Comparison of ENCODE assay signal across 8 mouse cellular contexts in the genomic region with DNA sequence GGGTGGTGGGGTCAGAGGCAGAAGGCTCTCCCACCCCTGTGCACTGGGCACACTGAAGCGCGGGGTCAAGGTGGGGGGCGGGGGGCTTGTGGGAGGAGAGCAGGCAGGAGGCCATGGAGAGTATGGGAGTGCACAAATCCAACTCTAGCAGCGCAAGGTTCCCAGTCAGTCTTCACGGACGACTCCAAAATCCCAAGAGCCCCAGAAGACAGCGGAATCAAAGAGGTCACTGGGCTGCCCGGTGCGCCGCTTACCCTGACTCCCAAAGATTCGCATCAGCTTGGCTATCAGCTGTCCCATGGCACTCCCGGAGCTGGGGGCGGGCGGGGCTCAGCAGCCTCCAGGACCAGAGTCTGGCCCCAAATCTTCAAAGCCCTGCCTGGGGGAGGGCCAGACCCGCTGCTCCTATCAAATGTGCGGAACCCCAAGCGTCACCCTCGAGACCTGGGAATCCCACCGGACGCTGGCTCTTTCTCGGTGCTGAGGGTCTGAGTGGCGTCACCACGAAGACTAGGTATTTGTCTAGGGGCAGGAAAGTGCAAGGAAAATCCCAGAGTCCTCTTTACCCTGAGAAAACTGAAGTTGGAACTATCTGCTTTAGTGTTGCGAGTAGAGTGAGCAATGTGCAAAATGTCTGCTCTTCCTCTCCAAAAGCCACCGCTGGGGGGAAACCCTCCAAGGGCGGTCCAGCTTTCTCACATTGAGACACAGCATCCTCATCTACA. TPM values are rescaled to one million over a fixed set of nuclear protein-coding genes. Genes with fewer than 3 reads are reported as not detected.
DNase-seq lines count a peak whose midpoint lies in the region; ATAC-seq and TF ChIP-seq lines count a peak whose summit lies in the region.

Gene Arl5c (minus strand): TSS at position 618 of the 725 bp plus-strand sequence.

- H3K27me3 ChIP-seq in testis, adult 2 months (ENCODE audit: control insufficient read depth, insufficient read depth, low read length), result peaks cover 2% of the 10 kb centered on the region; the same call in 1 of the 2 replicates
- H3K27me3 ChIP-seq in hindbrain, embryonic 10.5 days (ENCODE audit: insufficient read depth, poor library complexity, severe bottlenecking), result peaks cover 41% of the 10 kb centered on the region
- H3K27me3 ChIP-seq in liver, embryonic 13.5 days, result peaks cover 40% of the 10 kb centered on the region

- H3K4me2 ChIP-seq in liver, embryonic 13.5 days, result peak within 1 kb of the TSS; percentile 67

- no peak for TF ChIP-seq CTCF in testis, adult 2 months (IDR thresholded peaks at IDR 0.05; ENCODE audit: control insufficient read depth, insufficient read depth, insufficient replicate concordance, low read depth, low read length)
- TF ChIP-seq CTCF in embryonic fibroblast, embryonic 13.5 days (IDR thresholded peaks at IDR 0.05; ENCODE audit: borderline replicate concordance, insufficient read depth, low read length), result no peak

- no peak for DNase-seq in testis, postnatal 14 days (ENCODE audit: low spot score)
- peak; percentile 64 for DNase-seq in hindbrain, embryonic 10.5 days (ENCODE audit: low spot score)
- DNase-seq in liver, embryonic 13.5 days, result peak; percentile 27
- peak; percentile 73 to 76 for DNase-seq in natural killer cell, adult 2 months (ENCODE audit: low spot score in 2 of 2)
- peak; percentile 88 for DNase-seq in thymus, postnatal 4 days
- no peak for DNase-seq in layer of hippocampus, postnatal 14 days (ENCODE audit: low spot score in 2 of 2)

- H3K4me1 ChIP-seq in testis, adult 2 months (ENCODE audit: control insufficient read depth, insufficient read depth, low read length), result peaks cover 16% of the 10 kb centered on the region
- no peaks in the 10 kb centered on the region for H3K4me1 ChIP-seq in embryonic fibroblast, embryonic 13.5 days (ENCODE audit: control insufficient read depth, insufficient read depth, low read length)
- H3K4me1 ChIP-seq in hindbrain, embryonic 10.5 days (replicated peaks), result peaks cover 34% of the 10 kb centered on the region
- peaks cover 57% of the 10 kb centered on the region for H3K4me1 ChIP-seq in liver, embryonic 13.5 days (replicated peaks)

- peak within 1 kb of the TSS; percentile 49 for H3K9ac ChIP-seq in liver, embryonic 13.5 days

- H3K27ac ChIP-seq in testis, adult 2 months (ENCODE audit: control insufficient read depth, insufficient read depth, low read depth, low read length), result no peak within 1 kb of the TSS
- H3K27ac ChIP-seq in embryonic fibroblast, embryonic 13.5 days (ENCODE audit: insufficient read depth, low read length), result no peak within 1 kb of the TSS
- peak within 1 kb of the TSS; percentile 78 for H3K27ac ChIP-seq in hindbrain, embryonic 10.5 days
- peak within 1 kb of the TSS; percentile 47; the same call in 1 of the 2 replicates for H3K27ac ChIP-seq in liver, embryonic 13.5 days

- no peaks in the 10 kb centered on the region for H3K9me3 ChIP-seq in hindbrain, embryonic 10.5 days
- no peaks in the 10 kb centered on the region for H3K9me3 ChIP-seq in liver, embryonic 13.5 days (replicated peaks)

- ATAC-seq in liver, embryonic 13.5 days (ENCODE audit: low read depth), result peak; percentile 41; the same call in 1 of the 2 replicates

- peak within 1 kb of the TSS; percentile 44 for H3K4me3 ChIP-seq in testis, adult 2 months (ENCODE audit: control insufficient read depth, low read depth, low read length)
- peak within 1 kb of the TSS; percentile 45 for H3K4me3 ChIP-seq in embryonic fibroblast, embryonic 13.5 days (ENCODE audit: insufficient read depth, low read length)
- peak within 1 kb of the TSS; percentile 63 for H3K4me3 ChIP-seq in hindbrain, embryonic 10.5 days
- peak within 1 kb of the TSS; percentile 46 for H3K4me3 ChIP-seq in liver, embryonic 13.5 days (replicated peaks)

- no peaks in the 10 kb centered on the region for H3K36me3 ChIP-seq in testis, adult 2 months (ENCODE audit: control insufficient read depth, insufficient read depth, low read length)
- H3K36me3 ChIP-seq in hindbrain, embryonic 10.5 days, result no peaks in the 10 kb centered on the region
- no peaks in the 10 kb centered on the region for H3K36me3 ChIP-seq in liver, embryonic 13.5 days

- no peak for TF ChIP-seq POLR2A in testis, adult 2 months (IDR thresholded peaks at IDR 0.05; ENCODE audit: control insufficient read depth, low read depth, low read length)
- TF ChIP-seq POLR2A in embryonic fibroblast, embryonic 13.5 days (IDR thresholded peaks at IDR 0.05; ENCODE audit: low read depth, low read length), result no peak

- WGBS in hindbrain, embryonic 10.5 days, result under 1% methylated on average over 26 of the region's 26 CpGs
- WGBS in liver, embryonic 13.5 days (ENCODE audit: insufficient replicate concordance), result 1% methylated on average over 26 of the region's 26 CpGs

RNA-seq across cellular contexts. Expression of gene Arl5c, which starts in this region (rescaled TPM):
- polyA plus RNA-seq in testis, adult 2 months (2012; rRNA removed), result 0.20 and 0.44 TPM in 2 replicates
- 2.2 and 3.8 TPM in 2 replicates for polyA plus RNA-seq in embryonic fibroblast, embryonic 13.5 days (2011; ENCODE audit: insufficient read length, low read depth, missing spikeins)
- 13.3 and 16.2 TPM in 2 replicates for polyA plus RNA-seq in hindbrain, embryonic 10.5 days (2016; fragmentation: Nextera tagmentation; extraction: Ambion mirVana)
- polyA plus RNA-seq in liver, embryonic 13.5 days (2015; fragmentation: Nextera tagmentation; extraction: Ambion mirVana), result 10.8 and 12.8 TPM in 2 replicates
- total RNA-seq in layer of hippocampus, postnatal 14 days (2021), result 1 to 10 TPM; 1.5 to 1.6 TPM

Comparison
In these comparisons a context has a peak if more than half of its experiments do, and no peak if none do; other contexts are left out.
1. H3K27ac ChIP-seq: peak in hindbrain, embryonic 10.5 days (single experiment) and liver, embryonic 13.5 days (single experiment); none in testis, adult 2 months (single experiment) and embryonic fibroblast, embryonic 13.5 days (single experiment).
2. DNase-seq: peak in hindbrain, embryonic 10.5 days (single experiment), liver, embryonic 13.5 days (single experiment), natural killer cell, adult 2 months (2 of 2) and thymus, postnatal 4 days (single experiment); none in testis, postnatal 14 days (single experiment) and layer of hippocampus, postnatal 14 days (0 of 2).
3. Peak in every context shown above with its lines, with median percentiles within 50 percentile points of each other: H3K4me3 ChIP-seq.